Mouse (Mus musculus) adrenal gland, adult (tissue): ENCODE data around the gene Dchs1.

ENCODE experiments used
- DNase-seq, 2 experiments: peaks; one replicate each; pipeline ENCODE4 v3.0.0; 2022 to 2023; ENCODE audit warnings: low spot score in 1 of 2; ENCODE audit not compliant: inconsistent age in 2 of 2

Gene Dchs1

GRCm38 (mm10) chr7:105703816-105704215 is 83.6 kb downstream of the Dchs1 start:
- no peak for DNase-seq

- DNase-seq = no peak
Measured at GRCm38 (mm10) chr7:105703184-105703583, 84.3 kb downstream of the Dchs1 start.
